Mouse (Mus musculus) retina, embryonic 14.5 days (tissue): ENCODE results near the gene Zfp995.
A peak's percentile ranks its signal among the peaks of the same experiment; 100 is the strongest.
"Not testable (repeated sequence)": the region's sequence is repeated elsewhere in the genome, so short reads cannot be mapped to it uniquely, and the experiment has no call there.

Source experiments
- DNase-seq: peaks from one replicate; pipeline ENCODE4 v3.0.0-alpha.2; 2015; ENCODE audit warnings: low spot score

Zfp995 gene

DNA sequence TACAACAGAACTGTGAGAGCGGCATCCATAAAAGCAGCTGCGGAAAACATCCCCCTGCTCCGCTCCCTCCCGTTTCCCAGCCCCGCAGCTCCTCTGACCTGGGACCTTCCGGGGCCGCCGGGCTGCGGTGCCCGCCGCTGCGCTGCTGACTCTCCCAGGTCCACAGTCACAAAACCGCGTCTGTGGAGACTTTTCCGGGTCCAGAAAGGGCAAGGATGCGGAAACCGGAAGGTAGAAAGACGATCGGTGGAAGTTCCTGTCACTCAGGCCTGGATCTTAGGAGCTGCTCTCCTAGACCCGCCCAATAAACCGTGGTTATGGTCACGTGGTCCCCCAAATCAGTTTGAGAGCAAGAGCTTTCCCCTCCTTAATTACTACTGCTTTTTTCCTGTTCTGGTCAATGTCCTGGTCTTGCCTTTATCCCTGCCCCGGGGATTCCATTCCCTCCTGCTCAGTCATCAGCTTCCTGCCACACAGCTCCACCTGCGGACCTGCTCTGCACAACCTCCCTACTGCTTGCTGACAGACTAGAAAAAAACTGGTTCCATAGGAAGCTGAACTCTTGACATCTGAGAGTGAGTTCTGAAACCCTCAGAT is at the start of gene Zfp995:
Gene Zfp995, minus strand, starts transcription at position 471 of the 597 bp plus-strand sequence.
- DNase-seq, result peak; percentile 78

DNA sequence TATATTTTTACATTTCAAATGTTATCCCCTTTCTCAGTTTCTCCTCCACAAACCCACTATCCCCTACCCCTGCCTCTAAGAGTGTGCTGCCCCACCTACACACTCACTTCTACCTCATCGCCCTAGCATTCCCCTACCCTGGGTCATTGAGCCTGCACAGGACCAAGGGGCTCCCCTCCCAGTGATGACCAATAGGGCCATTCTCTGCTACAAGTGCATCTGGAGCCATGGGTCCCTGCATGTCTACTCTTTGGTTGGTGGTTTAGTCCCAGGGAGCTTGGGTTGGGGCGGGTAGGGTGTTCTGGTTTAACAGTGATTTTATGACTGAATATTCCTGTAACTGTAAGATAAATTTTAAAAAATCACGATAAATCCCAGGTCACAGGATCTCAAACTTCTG is 687 bp downstream of the Zfp995 start:
- DNase-seq, result peak; percentile 53

DNA sequence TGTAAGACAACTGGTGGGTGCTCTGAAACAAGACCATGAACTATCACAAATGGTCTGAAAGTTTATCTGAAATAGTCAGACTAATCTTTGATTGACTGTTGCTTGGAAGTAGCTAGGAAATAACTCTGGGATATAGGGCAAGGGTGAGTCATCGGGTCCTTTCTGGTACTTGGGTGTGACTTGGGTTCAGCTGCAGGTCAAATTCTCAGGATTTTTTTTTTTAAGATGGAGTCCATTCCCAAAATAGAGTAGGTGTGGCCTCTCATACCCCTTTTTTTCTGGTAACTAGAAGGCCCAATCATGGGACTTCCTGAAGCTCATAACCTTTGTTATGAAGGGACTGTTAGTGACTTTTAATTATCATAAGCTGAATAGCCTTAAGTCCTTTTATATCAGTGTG is 38.5 kb downstream of the Zfp995 start:
- no peak for DNase-seq

DNA sequence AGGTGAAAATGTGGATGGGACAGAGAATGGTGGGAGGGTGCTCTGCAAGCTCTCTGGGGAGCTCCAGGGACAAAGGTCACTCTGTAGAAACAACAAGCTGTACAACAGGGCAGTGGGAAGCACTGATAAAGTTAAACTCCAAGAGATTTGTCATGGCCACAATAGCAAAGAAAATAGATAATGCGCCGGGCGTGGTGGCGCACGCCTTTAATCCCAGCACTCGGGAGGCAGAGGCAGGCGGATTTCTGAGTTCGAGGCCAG is 63.5 kb downstream of the Zfp995 start:
- DNase-seq, result not testable (repeated sequence)

DNA sequence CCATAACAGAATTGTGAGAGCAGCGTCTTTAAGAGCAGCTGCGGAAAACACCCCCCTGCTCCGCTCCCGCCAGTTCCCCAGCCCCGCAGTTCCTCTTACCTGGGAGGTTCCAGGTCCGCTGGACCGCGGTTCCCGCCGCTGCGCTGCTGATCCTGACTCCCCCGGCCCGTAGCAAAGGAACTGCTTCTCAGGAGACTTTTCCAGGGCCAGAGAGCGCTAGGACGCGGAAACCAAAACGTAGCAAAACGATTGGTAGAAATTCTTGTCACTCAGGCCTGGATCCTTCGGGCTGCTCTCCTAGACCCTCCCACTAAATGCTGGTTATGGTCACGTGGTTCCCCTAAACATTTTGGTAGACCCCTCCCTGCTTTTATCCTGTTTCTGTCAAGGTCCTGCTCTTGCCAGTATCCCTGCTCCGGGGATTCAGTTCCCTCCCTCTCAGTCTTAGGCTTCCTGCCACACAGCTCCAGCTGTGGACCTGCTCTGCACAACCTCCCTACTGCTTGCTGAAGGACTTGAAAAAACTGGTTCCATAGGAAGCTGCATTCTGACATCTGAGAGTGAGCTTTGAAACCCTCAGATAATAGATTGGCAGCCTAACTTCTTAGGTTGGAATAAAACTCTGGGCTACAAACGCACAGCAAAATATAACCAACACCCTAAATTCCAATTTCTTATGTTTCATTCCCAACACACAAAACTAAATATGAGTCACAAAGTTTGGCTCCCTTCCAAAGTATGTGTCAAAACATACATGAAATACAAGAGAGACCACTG is 64.0 kb downstream of the Zfp995 start, which contains the start of gene Zfp820:
Gene Zfp820, minus strand, starts transcription at position 228 of the 777 bp plus-strand sequence.
- peak; percentile 95 for DNase-seq

DNA sequence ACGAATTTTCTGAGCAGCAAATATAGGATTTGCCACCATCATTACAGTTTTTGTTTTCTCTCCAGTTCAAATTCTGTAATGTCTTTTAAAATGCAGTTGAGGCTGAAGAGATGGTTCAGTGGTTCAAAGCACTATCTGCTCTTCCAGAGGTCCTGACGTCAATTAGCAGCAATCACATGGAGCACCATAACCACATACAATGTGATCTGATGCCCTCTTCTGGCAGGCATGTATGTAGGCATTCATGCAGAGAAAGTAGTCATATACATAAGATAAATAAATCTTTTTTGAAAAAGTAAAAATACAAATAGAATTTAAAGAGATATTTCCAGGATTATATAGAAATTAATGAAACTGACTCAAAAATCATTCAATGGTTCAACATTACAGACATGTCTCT is 71.2 kb downstream of the Zfp995 start:
- DNase-seq, result no peak
